Mouse (Mus musculus): ENCODE measurements at regions not wholly inside any gene's neighbourhood (a gene's known extent, or its start where the extent isn't known, plus 50 kb on each side); places are given as distances from the start of the nearest gene placed in this dataset.

DNA sequence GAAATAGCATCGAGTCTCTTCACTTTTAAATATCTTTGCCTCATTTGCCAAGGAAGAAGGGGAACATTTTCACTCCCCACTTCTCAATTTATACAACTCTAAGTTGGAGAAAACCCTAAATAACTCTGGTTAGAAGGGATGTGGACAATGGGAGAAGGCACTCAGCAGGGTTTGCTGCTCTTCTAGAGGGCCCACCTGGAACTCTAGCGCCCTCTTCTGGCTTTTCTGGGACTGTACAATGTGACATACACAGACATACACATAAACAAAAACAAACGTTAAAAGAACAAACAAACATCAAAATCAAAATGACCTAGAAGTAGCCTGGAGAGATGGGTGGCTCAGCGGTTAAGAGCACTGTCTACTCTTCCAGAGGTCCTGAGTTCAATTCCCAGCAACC lies 103.0 kb downstream of the Tpra1 start:
- TF ChIP-seq CTCF (IDR thresholded peaks at IDR 0.05; ENCODE audit: extremely low read depth, insufficient read depth, insufficient read length, insufficient replicate concordance) (no peak), POLR2A (IDR thresholded peaks at IDR 0.05; ENCODE audit: low read depth, low read length) (no peak)

Data from spleen, adult 2 months (tissue).